Mouse (Mus musculus) liver, adult 2 months (tissue): ENCODE results near the gene Gm38394.

Experiments
- CTCF ChIP-seq: fragments of 200-500 bp; IDR thresholded peaks from 2 replicates; pipeline ENCODE4 v1.5.1; 2011; ENCODE audit warnings: low read depth, low read length, control low read depth
- POLR2A ChIP-seq: fragments of 200-500 bp; IDR thresholded peaks from 2 replicates; pipeline ENCODE4 v1.6.1; 2011; ENCODE audit warnings: low read length, control low read depth; ENCODE audit not compliant: insufficient read depth; ENCODE audit errors: extremely low read depth

- TF ChIP-seq POLR2A (no peak), CTCF (no peak)
These were observed 31.1 kb upstream of the Gm38394 start for GRCm38 (mm10) chr1:133692195-133692594.
